Mouse (Mus musculus): ENCODE measurements around the gene Ston2. TPM values are rescaled to one million over a fixed set of nuclear protein-coding genes. Genes with fewer than 3 reads are reported as not detected.

Gene Ston2
- polyA plus RNA-seq, 1 experiment from 2014 or later = 6.7 TPM

GRCm38 (mm10) chr12:91815552-91815951 lies 27.4 kb upstream of the Ston2 start:
- WGBS (ENCODE audit: insufficient replicate concordance) = 95% methylated on average over 11 of the region's 11 CpGs
- no peak overlapping the region for H3K4me2 ChIP-seq
- H3K36me3 ChIP-seq (ENCODE audit: control insufficient read depth, insufficient read depth, low read length) = peaks cover 14% of the 10 kb centered on the region
- no peak for ATAC-seq (replicated peaks; ENCODE audit: insufficient number of reproducible peaks, low FRiP score, low TSS enrichment)
- no peak overlapping the region for H3K9ac ChIP-seq (ENCODE audit: low read depth, low read length)
- H3K27me3 ChIP-seq (ENCODE audit: control insufficient read depth, insufficient read depth, low read length) = no peaks in the 10 kb centered on the region
- H3K4me1 ChIP-seq (ENCODE audit: control insufficient read depth, insufficient read depth, low read length) = no peaks in the 10 kb centered on the region
- no peaks in the 10 kb centered on the region for H3K9me3 ChIP-seq (replicated peaks; ENCODE audit: control insufficient read depth, low read length)
- no peak overlapping the region for H3K4me3 ChIP-seq (ENCODE audit: low read depth, low read length)
- no peak overlapping the region for H3K27ac ChIP-seq (ENCODE audit: low read depth, low read length)

GRCm38 (mm10) chr12:91808911-91809310 lies 20.7 kb upstream of the Ston2 start:
- no peaks in the 10 kb centered on the region for H3K27me3 ChIP-seq (ENCODE audit: control insufficient read depth, insufficient read depth, low read length)
- 92% methylated on average over 8 of the region's 8 CpGs for WGBS (ENCODE audit: insufficient replicate concordance)
- H3K9me3 ChIP-seq (replicated peaks; ENCODE audit: control insufficient read depth, low read length) = no peaks in the 10 kb centered on the region
- ATAC-seq (replicated peaks; ENCODE audit: insufficient number of reproducible peaks, low FRiP score, low TSS enrichment) = no peak
- no peaks in the 10 kb centered on the region for H3K4me1 ChIP-seq (ENCODE audit: control insufficient read depth, insufficient read depth, low read length)
- peaks cover 13% of the 10 kb centered on the region for H3K36me3 ChIP-seq (ENCODE audit: control insufficient read depth, insufficient read depth, low read length)
- no peak overlapping the region for H3K4me2 ChIP-seq
- H3K9ac ChIP-seq (ENCODE audit: low read depth, low read length) = no peak overlapping the region
- H3K4me3 ChIP-seq (ENCODE audit: low read depth, low read length) = no peak overlapping the region
- H3K27ac ChIP-seq (ENCODE audit: low read depth, low read length) = no peak overlapping the region

GRCm38 (mm10) chr12:91807761-91808160 lies 19.6 kb upstream of the Ston2 start:
- H3K36me3 ChIP-seq (ENCODE audit: control insufficient read depth, insufficient read depth, low read length) = peaks cover 13% of the 10 kb centered on the region

GRCm38 (mm10) chr12:91807095-91807494 lies 18.9 kb upstream of the Ston2 start:
- Histone ChIP-seq H3K36me3 (ENCODE audit: control insufficient read depth, insufficient read depth, low read length) (peaks cover 13% of the 10 kb centered on the region), H3K4me2 (no peak overlapping the region), H3K9me3 (replicated peaks; ENCODE audit: control insufficient read depth, low read length) (no peaks in the 10 kb centered on the region), H3K9ac (ENCODE audit: low read depth, low read length) (no peak overlapping the region), H3K4me1 (ENCODE audit: control insufficient read depth, insufficient read depth, low read length) (no peaks in the 10 kb centered on the region), H3K27me3 (ENCODE audit: control insufficient read depth, insufficient read depth, low read length) (no peaks in the 10 kb centered on the region), H3K4me3 (ENCODE audit: low read depth, low read length) (no peak overlapping the region), H3K27ac (ENCODE audit: low read depth, low read length) (no peak overlapping the region)
- 89% methylated on average over 11 of the region's 11 CpGs for WGBS (ENCODE audit: insufficient replicate concordance)
- no peak for ATAC-seq (replicated peaks; ENCODE audit: insufficient number of reproducible peaks, low FRiP score, low TSS enrichment)

More at GRCm38 (mm10) chr12:91807761-91808160, 19.6 kb upstream of the Ston2 start:
- Histone ChIP-seq H3K9me3 (replicated peaks; ENCODE audit: control insufficient read depth, low read length) (no peaks in the 10 kb centered on the region), H3K27me3 (ENCODE audit: control insufficient read depth, insufficient read depth, low read length) (no peaks in the 10 kb centered on the region), H3K4me1 (ENCODE audit: control insufficient read depth, insufficient read depth, low read length) (no peaks in the 10 kb centered on the region), H3K4me3 (ENCODE audit: low read depth, low read length) (no peak overlapping the region), H3K27ac (ENCODE audit: low read depth, low read length) (no peak overlapping the region), H3K4me2 (no peak overlapping the region), H3K9ac (ENCODE audit: low read depth, low read length) (no peak overlapping the region)
- no peak for ATAC-seq (replicated peaks; ENCODE audit: insufficient number of reproducible peaks, low FRiP score, low TSS enrichment)
- 67% methylated on average over 6 of the region's 6 CpGs for WGBS (ENCODE audit: insufficient replicate concordance)

- Histone ChIP-seq H3K27ac (ENCODE audit: low read depth, low read length) (no peak overlapping the region), H3K36me3 (ENCODE audit: control insufficient read depth, insufficient read depth, low read length) (0 out of 2 replicates have a peak, but pooled peaks cover 3% of the 10 kb centered on the region), H3K4me1 (ENCODE audit: control insufficient read depth, insufficient read depth, low read length) (no peaks in the 10 kb centered on the region), H3K4me2 (no peak overlapping the region), H3K27me3 (ENCODE audit: control insufficient read depth, insufficient read depth, low read length) (no peaks in the 10 kb centered on the region), H3K4me3 (ENCODE audit: low read depth, low read length) (no peak overlapping the region), H3K9me3 (replicated peaks; ENCODE audit: control insufficient read depth, low read length) (no peaks in the 10 kb centered on the region), H3K9ac (ENCODE audit: low read depth, low read length) (no peak overlapping the region)
- ATAC-seq (replicated peaks; ENCODE audit: insufficient number of reproducible peaks, low FRiP score, low TSS enrichment) = no peak
- 83% methylated on average over 3 of the region's 3 CpGs for WGBS (ENCODE audit: insufficient replicate concordance)
These were observed 16.1 kb upstream of the Ston2 start for GRCm38 (mm10) chr12:91804262-91804661.

GRCm38 (mm10) chr12:91803207-91803932 lies 15.2 kb upstream of the Ston2 start:
- H3K27me3 ChIP-seq (ENCODE audit: control insufficient read depth, insufficient read depth, low read length) = no peaks in the 10 kb centered on the region
- 0 out of 2 replicates have a peak, but pooled peaks cover under 1% of the 10 kb centered on the region for H3K36me3 ChIP-seq (ENCODE audit: control insufficient read depth, insufficient read depth, low read length)
- WGBS (ENCODE audit: insufficient replicate concordance) = 86% methylated on average over 13 of the region's 13 CpGs
- no peak for ATAC-seq (replicated peaks; ENCODE audit: insufficient number of reproducible peaks, low FRiP score, low TSS enrichment)
- H3K4me3 ChIP-seq (ENCODE audit: low read depth, low read length) = no peak overlapping the region
- H3K4me1 ChIP-seq (ENCODE audit: control insufficient read depth, insufficient read depth, low read length) = no peaks in the 10 kb centered on the region
- H3K9ac ChIP-seq (ENCODE audit: low read depth, low read length) = no peak overlapping the region
- H3K27ac ChIP-seq (ENCODE audit: low read depth, low read length) = no peak overlapping the region
- no peak overlapping the region for H3K4me2 ChIP-seq
- no peaks in the 10 kb centered on the region for H3K9me3 ChIP-seq (replicated peaks; ENCODE audit: control insufficient read depth, low read length)

GRCm38 (mm10) chr12:91802586-91803206 lies 14.5 kb upstream of the Ston2 start:
- no peaks in the 10 kb centered on the region for H3K4me1 ChIP-seq (ENCODE audit: control insufficient read depth, insufficient read depth, low read length)
- H3K27me3 ChIP-seq (ENCODE audit: control insufficient read depth, insufficient read depth, low read length) = no peaks in the 10 kb centered on the region
- no peaks in the 10 kb centered on the region for H3K36me3 ChIP-seq (ENCODE audit: control insufficient read depth, insufficient read depth, low read length)
- WGBS (ENCODE audit: insufficient replicate concordance) = 83% methylated on average over 12 of the region's 12 CpGs
- H3K4me3 ChIP-seq (ENCODE audit: low read depth, low read length) = no peak overlapping the region
- ATAC-seq (replicated peaks; ENCODE audit: insufficient number of reproducible peaks, low FRiP score, low TSS enrichment) = no peak
- H3K9me3 ChIP-seq (replicated peaks; ENCODE audit: control insufficient read depth, low read length) = no peaks in the 10 kb centered on the region
- no peak overlapping the region for H3K9ac ChIP-seq (ENCODE audit: low read depth, low read length)
- no peak overlapping the region for H3K27ac ChIP-seq (ENCODE audit: low read depth, low read length)
- H3K4me2 ChIP-seq = no peak overlapping the region

GRCm38 (mm10) chr12:91800861-91801385 lies 12.7 kb upstream of the Ston2 start:
- Histone ChIP-seq H3K27me3 (ENCODE audit: control insufficient read depth, insufficient read depth, low read length) (no peaks in the 10 kb centered on the region), H3K4me2 (no peak overlapping the region), H3K4me3 (ENCODE audit: low read depth, low read length) (no peak overlapping the region), H3K27ac (ENCODE audit: low read depth, low read length) (no peak overlapping the region), H3K9me3 (replicated peaks; ENCODE audit: control insufficient read depth, low read length) (no peaks in the 10 kb centered on the region), H3K36me3 (ENCODE audit: control insufficient read depth, insufficient read depth, low read length) (no peaks in the 10 kb centered on the region), H3K4me1 (ENCODE audit: control insufficient read depth, insufficient read depth, low read length) (no peaks in the 10 kb centered on the region), H3K9ac (ENCODE audit: low read depth, low read length) (no peak overlapping the region)
- WGBS (ENCODE audit: insufficient replicate concordance) = 52% methylated on average over 6 of the region's 6 CpGs
- ATAC-seq (replicated peaks; ENCODE audit: insufficient number of reproducible peaks, low FRiP score, low TSS enrichment) = no peak

Data from heart, embryonic 11.5 days (tissue).